Mouse (Mus musculus) kidney, postnatal 0 days (tissue): ENCODE data around the gene Ruvbl2. TPM values are rescaled to one million over a fixed set of nuclear protein-coding genes. Genes with fewer than 3 reads are reported as not detected.

Experiments
- ATAC-seq: fragments of 200-750 bp; cut with Nextera tagmentation; replicated peaks from 2 replicates; pipeline ENCODE4 v1.8.0; 2017; ENCODE audit warnings: low read depth, moderate number of reproducible peaks, moderate TSS enrichment, moderate library complexity; ENCODE audit not compliant: low FRiP score
- DNase-seq: peaks from one replicate; pipeline ENCODE4 v3.0.0-alpha.2; 2016; ENCODE audit warnings: low spot score
- H3K27ac ChIP-seq: fragments of 300-500 bp; sonication (generic); 2 replicates; pipeline ENCODE4 v1.5.1; 2014; ENCODE audit warnings: mild to moderate bottlenecking
- H3K27me3 ChIP-seq: fragments of 300-500 bp; sonication (generic); 2 replicates; pipeline ENCODE4 v1.6.1; 2014; ENCODE audit warnings: low read length, mixed read lengths; ENCODE audit not compliant: insufficient read depth
- H3K36me3 ChIP-seq: fragments of 300-500 bp; sonication (generic); 2 replicates; pipeline ENCODE4 v1.6.1; 2014; ENCODE audit warnings: low read length, mixed read lengths; ENCODE audit not compliant: insufficient read depth
- H3K4me1 ChIP-seq: fragments of 300-500 bp; sonication (generic); replicated peaks from 2 replicates; pipeline ENCODE4 v1.6.1; 2014; ENCODE audit warnings: antibody characterized with exemption, low read length, mixed read lengths; ENCODE audit not compliant: insufficient read depth
- H3K4me2 ChIP-seq: fragments of 300-500 bp; sonication (generic); 2 replicates; pipeline ENCODE4 v1.6.1; 2014; ENCODE audit warnings: mild to moderate bottlenecking, low read length, moderate library complexity, mixed read lengths
- H3K4me3 ChIP-seq: fragments of 300-500 bp; sonication (generic); replicated peaks from 2 replicates; pipeline ENCODE4 v1.5.1; 2014; ENCODE audit warnings: low read depth, low read length
- H3K9ac ChIP-seq: fragments of 300-500 bp; sonication (generic); 2 replicates; pipeline ENCODE4 v1.6.1; 2014; ENCODE audit warnings: low read depth, low read length
- H3K9me3 ChIP-seq: fragments of 300-500 bp; sonication (generic); replicated peaks from 2 replicates; pipeline ENCODE4 v1.6.1; 2016; ENCODE audit warnings: low read length, inconsistent platforms, mixed read lengths
- CTCF ChIP-seq: IDR thresholded peaks from 2 replicates; pipeline ENCODE4 v1.5.1; 2016; ENCODE audit warnings: antibody characterized with exemption, low read depth, mild to moderate bottlenecking, moderate library complexity
- WGBS: fragments of 180-500 bp; shearing (Covaris S2); extraction: QIAGEN DNeasy Blood & Tissue Kit; methylation state at CpG from one replicate; pipeline ENCODE4 v1.1.7; 2014; 5-methylcytosine and 5-hydroxymethylcytosine counted together
- polyA plus RNA-seq: library from polyadenylated mRNA; unstranded; fragments of >200 nt; fragmentation: Nextera tagmentation; extraction: Ambion mirVana; gene quantifications from 2 replicates; pipeline ENCODE4 v1.2.1, GENCODE M21; 2015

Gene Ruvbl2
- polyA plus RNA-seq, 1 experiment from 2014 or later: 94.6 TPM

GRCm38 (mm10) chr7:45413113-45413863 lies 24.6 kb downstream of the Ruvbl2 start, which contains the start of gene Ntf5:
Ntf5 (plus strand) TSS chr7:45413695.
- Histone ChIP-seq H3K4me2 (peak within 1 kb of the TSS; percentile 98), H3K4me3 (peak within 1 kb of the TSS; percentile 51), H3K27me3 (peaks cover 33% of the 10 kb centered on the region), H3K9me3 (no peaks in the 10 kb centered on the region), H3K9ac (peak within 1 kb of the TSS; percentile 61), H3K36me3 (no peaks in the 10 kb centered on the region), H3K27ac (no peak within 1 kb of the TSS), H3K4me1 (peaks cover 9% of the 10 kb centered on the region)
- WGBS: 2% methylated on average over 42 of the region's 45 CpGs
- no peak for TF ChIP-seq CTCF
- ATAC-seq: peak; percentile 30
- DNase-seq: peak; percentile 47

GRCm38 (mm10) chr7:45412421-45412820 lies 25.5 kb downstream of the Ruvbl2 start:
- no peak for ATAC-seq

GRCm38 (mm10) chr7:45409497-45410163 lies 28.3 kb downstream of the Ruvbl2 start:
- 83% methylated on average over 8 of the region's 8 CpGs for WGBS
- no peak for TF ChIP-seq CTCF
- Histone ChIP-seq H3K27ac (no peak overlapping the region), H3K4me3 (no peak overlapping the region), H3K9ac (no peak overlapping the region), H3K27me3 (peaks cover 42% of the 10 kb centered on the region), H3K36me3 (no peaks in the 10 kb centered on the region), H3K4me2 (no peak overlapping the region), H3K9me3 (no peaks in the 10 kb centered on the region), H3K4me1 (peaks cover 20% of the 10 kb centered on the region)
- no peak for DNase-seq
- no peak for ATAC-seq

More at GRCm38 (mm10) chr7:45412421-45412820, 25.5 kb downstream of the Ruvbl2 start:
- Histone ChIP-seq H3K4me1 (peaks cover 9% of the 10 kb centered on the region), H3K27me3 (peaks cover 41% of the 10 kb centered on the region), H3K27ac (no peak overlapping the region), H3K36me3 (no peaks in the 10 kb centered on the region), H3K4me3 (no peak overlapping the region), H3K4me2 (no peak overlapping the region), H3K9me3 (no peaks in the 10 kb centered on the region), H3K9ac (no peak overlapping the region)
- 73% methylated on average over 2 of the region's 2 CpGs for WGBS
- no peak for DNase-seq
- TF ChIP-seq CTCF: no peak

- H3K27me3 ChIP-seq: peaks cover 36% of the 10 kb centered on the region
- DNase-seq (no peak), ATAC-seq (no peak)
- no peak overlapping the region for H3K27ac ChIP-seq
- no peak for TF ChIP-seq CTCF
- H3K36me3 ChIP-seq: no peaks in the 10 kb centered on the region
- 88% methylated on average over 17 of the region's 17 CpGs for WGBS
- no peak overlapping the region for H3K4me3 ChIP-seq
- H3K4me2 ChIP-seq: no peak overlapping the region
- peaks cover 15% of the 10 kb centered on the region for H3K4me1 ChIP-seq
- no peaks in the 10 kb centered on the region for H3K9me3 ChIP-seq
- H3K9ac ChIP-seq: no peak overlapping the region
These were observed 28.9 kb downstream of the Ruvbl2 start for GRCm38 (mm10) chr7:45408949-45409348.

- no peak for ATAC-seq
- Histone ChIP-seq H3K4me1 (peaks cover 11% of the 10 kb centered on the region; the same call in 1 of the 2 replicates), H3K27ac (no peak overlapping the region), H3K4me3 (no peak overlapping the region), H3K36me3 (no peaks in the 10 kb centered on the region), H3K27me3 (peaks cover 36% of the 10 kb centered on the region), H3K9me3 (no peaks in the 10 kb centered on the region), H3K4me2 (no peak overlapping the region), H3K9ac (no peak overlapping the region)
- 69% methylated on average over 7 of the region's 7 CpGs for WGBS
- DNase-seq: no peak
- TF ChIP-seq CTCF: no peak
These were observed 29.5 kb downstream of the Ruvbl2 start for GRCm38 (mm10) chr7:45408351-45408750.

- no peaks in the 10 kb centered on the region for H3K9me3 ChIP-seq
- 75% methylated on average over 10 of the region's 10 CpGs for WGBS
- H3K4me2 ChIP-seq: no peak overlapping the region
- H3K27ac ChIP-seq: no peak overlapping the region
- no peak overlapping the region for H3K4me3 ChIP-seq
- DNase-seq (no peak), ATAC-seq (no peak)
- TF ChIP-seq CTCF: no peak
- peaks cover 36% of the 10 kb centered on the region for H3K27me3 ChIP-seq
- H3K36me3 ChIP-seq: no peaks in the 10 kb centered on the region
- H3K4me1 ChIP-seq: peaks cover 11% of the 10 kb centered on the region; the same call in 1 of the 2 replicates
- H3K9ac ChIP-seq: no peak overlapping the region
These were observed 30.1 kb downstream of the Ruvbl2 start for GRCm38 (mm10) chr7:45407836-45408235.
